Mouse (Mus musculus): ENCODE results near the gene Lysmd4.

Lysmd4 gene

GRCm38 (mm10) chr7:67318697-67319096, 96.4 kb downstream of the Lysmd4 start:
- in situ Hi-C loops (cut with MseI, MboI): no loop called here

- in situ Hi-C loops (cut with MseI, MboI): no loop called here
Measured at GRCm38 (mm10) chr7:67320359-67320758, 98.0 kb downstream of the Lysmd4 start.

- in situ Hi-C loops (cut with MseI, MboI): loop anchor here in 1 of 2 experiments (10.0 kb wide), 1 partner anchor 97 kb away; no protein-coding TSS in a partner anchor
Measured at GRCm38 (mm10) chr7:67342067-67342625, 119.8 kb downstream of the Lysmd4 start.

GRCm38 (mm10) chr7:67344443-67344842, 122.1 kb downstream of the Lysmd4 start:
- in situ Hi-C loops (cut with MseI, MboI): loop anchor here in 1 of 2 experiments (10.0 kb wide), 1 partner anchor 100 kb away; no protein-coding TSS in a partner anchor

- in situ Hi-C loops (cut with MseI, MboI): no loop called here
Measured at GRCm38 (mm10) chr7:67352989-67353388, 130.6 kb downstream of the Lysmd4 start.

GRCm38 (mm10) chr7:67353667-67354066, 131.3 kb downstream of the Lysmd4 start:
- in situ Hi-C loops (cut with MseI, MboI): no loop called here

- in situ Hi-C loops (cut with MseI, MboI): no loop called here
Measured at GRCm38 (mm10) chr7:67355870-67356269, 133.5 kb downstream of the Lysmd4 start.

Data from mouse trophoblast stem cell (cell line).